13 mouse cellular contexts compared by ENCODE assay signal in genomic region chr9:99097668-99098067, GRCm38 (mm10).
"Had no signal": no experiment of that assay in that cellular context is flagged by ENCODE, and none has a peak within 500 bp of the region (broad histone marks: within the 10 kb centered on the region; RNA-seq: fewer than 3 reads in every experiment).

No protein-coding gene starts in this region.

- DNase-seq: kidney, postnatal 14 days; layer of hippocampus, adult 9-11 months; layer of hippocampus, postnatal 36 days; lung, embryonic 14.5 days; lung, postnatal 10 days; right cerebral cortex, postnatal 14 days; thymus, adult 2 months; thymus, postnatal 25 days had no signal

- H3K4me1 ChIP-seq: limb, embryonic 15.5 days; midbrain, embryonic 13.5 days; stomach, embryonic 15.5 days had no signal

- H3K27ac ChIP-seq: limb, embryonic 15.5 days; liver, embryonic 12.5 days; macrophage; midbrain, embryonic 13.5 days had no signal

- H3K9me3 ChIP-seq: limb, embryonic 15.5 days; liver, embryonic 12.5 days; midbrain, embryonic 13.5 days; stomach, embryonic 15.5 days had no signal

- H3K36me3 ChIP-seq: limb, embryonic 15.5 days; stomach, embryonic 15.5 days had no signal

- H3K27me3 ChIP-seq: limb, embryonic 15.5 days; liver, embryonic 12.5 days; midbrain, embryonic 13.5 days; stomach, embryonic 15.5 days had no signal

- H3K4me3 ChIP-seq: limb, embryonic 15.5 days; liver, embryonic 12.5 days; midbrain, embryonic 13.5 days; stomach, embryonic 15.5 days had no signal
